Mouse (Mus musculus) forebrain, embryonic 10.5 days (tissue): ENCODE data around the gene Cnot1. TPM values are rescaled to one million over a fixed set of nuclear protein-coding genes. Genes with fewer than 3 reads are reported as not detected.
A peak's percentile ranks its signal among the peaks of the same experiment; 100 is the strongest.

ENCODE experiments used
- DNase-seq: peaks from one replicate; pipeline ENCODE4 v3.0.0-alpha.2; 2017; ENCODE audit warnings: low spot score; ENCODE audit errors: extremely low spot score
- H3K27ac ChIP-seq: fragments of 300-500 bp; sonication (generic); 2 replicates; pipeline ENCODE4 v1.5.1; 2016; ENCODE audit warnings: mild to moderate bottlenecking
- H3K27me3 ChIP-seq: fragments of 300-500 bp; sonication (generic); 2 replicates; pipeline ENCODE4 v1.6.1; 2016; ENCODE audit warnings: mild to moderate bottlenecking; ENCODE audit not compliant: poor library complexity, severe bottlenecking
- H3K36me3 ChIP-seq: fragments of 300-500 bp; sonication (generic); replicated peaks from 2 replicates; pipeline ENCODE4 v1.6.1; 2016; ENCODE audit warnings: mild to moderate bottlenecking, moderate library complexity
- H3K4me1 ChIP-seq: fragments of 300-500 bp; sonication (generic); 2 replicates; pipeline ENCODE4 v1.6.1; 2016
- H3K4me3 ChIP-seq: fragments of 300-500 bp; sonication (generic); 2 replicates; pipeline ENCODE4 v1.5.1; 2016; ENCODE audit warnings: mild to moderate bottlenecking, moderate library complexity
- H3K9me3 ChIP-seq: fragments of 300-500 bp; sonication (generic); 2 replicates; pipeline ENCODE4 v1.6.1; 2016; ENCODE audit warnings: mild to moderate bottlenecking, moderate library complexity
- WGBS: fragments of 180-500 bp; shearing (Covaris S2); methylation state at CpG from one replicate; pipeline ENCODE4 v1.1.7; 2016; 5-methylcytosine and 5-hydroxymethylcytosine counted together
- polyA plus RNA-seq: library from polyadenylated mRNA; unstranded; fragments of >200 nt; fragmentation: Nextera tagmentation; extraction: Ambion mirVana; gene quantifications from 2 replicates; pipeline ENCODE4 v1.2.1, GENCODE M21; 2016

The Cnot1 gene
- polyA plus RNA-seq, 1 experiment from 2014 or later: 122 TPM

GRCm38 (mm10) chr8:95714367-95714766, 92.9 kb downstream of the Cnot1 start:
- DNase-seq: peak; percentile 11
- no peaks in the 10 kb centered on the region for H3K27me3 ChIP-seq
- WGBS: 91% methylated on average over 4 of the region's 4 CpGs
- peaks cover 28% of the 10 kb centered on the region for H3K4me1 ChIP-seq
- no peak overlapping the region for H3K4me3 ChIP-seq
- H3K9me3 ChIP-seq: no peaks in the 10 kb centered on the region
- H3K36me3 ChIP-seq: peaks cover 27% of the 10 kb centered on the region
- H3K27ac ChIP-seq: no peak overlapping the region

GRCm38 (mm10) chr8:95713100-95714010, 93.9 kb downstream of the Cnot1 start:
- H3K27me3 ChIP-seq: no peaks in the 10 kb centered on the region
- H3K27ac ChIP-seq: no peak overlapping the region
- no peak overlapping the region for H3K4me3 ChIP-seq
- no peaks in the 10 kb centered on the region for H3K9me3 ChIP-seq
- H3K36me3 ChIP-seq: peaks cover 17% of the 10 kb centered on the region
- WGBS: 75% methylated on average over 19 of the region's 19 CpGs
- DNase-seq: peak; percentile 70
- peaks cover 28% of the 10 kb centered on the region for H3K4me1 ChIP-seq

DNA sequence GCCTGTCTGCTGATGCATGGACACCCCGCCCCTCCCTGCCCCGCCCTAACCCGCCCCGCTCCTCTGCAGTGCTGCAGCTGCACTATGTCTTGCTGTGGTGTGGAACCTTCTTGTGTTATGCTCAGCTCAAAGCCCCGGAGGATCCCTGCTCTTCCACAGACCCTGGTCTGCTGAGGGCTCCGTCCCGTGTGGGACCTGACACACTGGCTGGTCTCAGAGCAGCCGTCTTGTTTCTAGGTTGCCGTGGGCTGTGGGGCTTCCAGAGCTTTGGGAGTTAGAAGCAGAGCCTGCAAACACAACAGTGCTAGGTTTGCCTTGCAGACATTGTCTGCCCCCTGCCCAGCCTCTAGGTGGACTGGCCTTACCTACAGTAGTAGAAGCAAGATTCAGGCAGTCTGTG, 94.9 kb downstream of the Cnot1 start:
- peaks cover 8% of the 10 kb centered on the region for H3K36me3 ChIP-seq
- no peaks in the 10 kb centered on the region for H3K27me3 ChIP-seq
- H3K4me3 ChIP-seq: no peak overlapping the region
- H3K27ac ChIP-seq: no peak overlapping the region
- 91% methylated on average over 9 of the region's 9 CpGs for WGBS
- DNase-seq: no peak
- H3K9me3 ChIP-seq: no peaks in the 10 kb centered on the region
- H3K4me1 ChIP-seq: peaks cover 28% of the 10 kb centered on the region

DNA sequence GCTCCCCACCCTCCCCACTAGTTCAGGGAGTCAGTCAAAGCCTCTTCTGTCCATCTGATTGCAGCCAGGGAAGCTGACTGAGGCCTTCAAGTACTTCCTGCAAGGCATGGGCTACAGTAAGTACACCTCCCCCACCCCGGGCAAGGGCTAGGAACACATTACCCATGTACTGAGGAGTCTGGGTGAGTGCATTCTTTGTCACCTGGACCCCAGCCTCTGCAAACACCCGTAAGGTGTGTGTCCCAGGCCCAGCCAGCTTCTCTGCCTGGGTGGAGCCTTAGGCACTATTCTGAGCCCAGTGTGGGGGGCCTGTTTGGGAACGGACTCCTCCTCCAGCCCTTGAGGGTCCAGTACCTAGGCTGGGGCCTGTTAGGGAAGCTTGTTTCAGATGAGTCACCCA, 96.2 kb downstream of the Cnot1 start:
- 84% methylated on average over 3 of the region's 3 CpGs for WGBS
- H3K27me3 ChIP-seq: no peaks in the 10 kb centered on the region
- no peak overlapping the region for H3K4me3 ChIP-seq
- no peak overlapping the region for H3K27ac ChIP-seq
- DNase-seq: no peak
- H3K9me3 ChIP-seq: no peaks in the 10 kb centered on the region
- H3K4me1 ChIP-seq: peaks cover 15% of the 10 kb centered on the region
- no peaks in the 10 kb centered on the region for H3K36me3 ChIP-seq

- Histone ChIP-seq H3K4me3 (no peak overlapping the region), H3K36me3 (no peaks in the 10 kb centered on the region), H3K27ac (no peak overlapping the region), H3K4me1 (peaks cover 4% of the 10 kb centered on the region; the same call in 1 of the 2 replicates), H3K27me3 (no peaks in the 10 kb centered on the region), H3K9me3 (no peaks in the 10 kb centered on the region)
- 87% methylated on average over 7 of the region's 7 CpGs for WGBS
- no peak for DNase-seq
Measured at GRCm38 (mm10) chr8:95709579-95709978, 97.7 kb downstream of the Cnot1 start.

DNA sequence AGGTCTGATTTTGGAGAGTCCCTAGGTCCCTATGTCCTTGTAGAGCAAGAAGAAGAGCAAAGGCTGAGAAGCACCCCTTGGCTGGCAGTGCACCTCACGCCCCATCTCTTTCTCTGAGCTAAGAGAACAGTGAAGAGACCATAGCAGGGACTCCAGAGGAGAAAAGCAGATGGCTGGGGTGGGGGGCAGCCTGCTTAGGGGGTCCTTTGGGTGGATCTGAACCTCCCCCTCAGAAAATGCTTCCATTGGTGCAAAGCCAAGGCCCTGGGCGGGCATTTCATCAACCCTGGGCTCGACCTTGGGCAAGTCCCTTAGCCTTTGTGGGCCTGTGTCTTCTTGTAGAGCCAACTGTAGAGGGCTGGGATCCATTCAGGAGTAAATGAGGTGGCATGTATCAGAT, 102.7 kb downstream of the Cnot1 start:
- no peaks in the 10 kb centered on the region for H3K36me3 ChIP-seq
- no peak for DNase-seq
- peaks cover 41% of the 10 kb centered on the region for H3K4me1 ChIP-seq
- H3K27me3 ChIP-seq: peaks cover 5% of the 10 kb centered on the region; the same call in 1 of the 2 replicates
- H3K9me3 ChIP-seq: no peaks in the 10 kb centered on the region
- WGBS: 91% methylated on average over 3 of the region's 3 CpGs
- H3K4me3 ChIP-seq: peak overlapping the region; percentile 77; the same call in 1 of the 2 replicates
- H3K27ac ChIP-seq: no peak overlapping the region

DNA sequence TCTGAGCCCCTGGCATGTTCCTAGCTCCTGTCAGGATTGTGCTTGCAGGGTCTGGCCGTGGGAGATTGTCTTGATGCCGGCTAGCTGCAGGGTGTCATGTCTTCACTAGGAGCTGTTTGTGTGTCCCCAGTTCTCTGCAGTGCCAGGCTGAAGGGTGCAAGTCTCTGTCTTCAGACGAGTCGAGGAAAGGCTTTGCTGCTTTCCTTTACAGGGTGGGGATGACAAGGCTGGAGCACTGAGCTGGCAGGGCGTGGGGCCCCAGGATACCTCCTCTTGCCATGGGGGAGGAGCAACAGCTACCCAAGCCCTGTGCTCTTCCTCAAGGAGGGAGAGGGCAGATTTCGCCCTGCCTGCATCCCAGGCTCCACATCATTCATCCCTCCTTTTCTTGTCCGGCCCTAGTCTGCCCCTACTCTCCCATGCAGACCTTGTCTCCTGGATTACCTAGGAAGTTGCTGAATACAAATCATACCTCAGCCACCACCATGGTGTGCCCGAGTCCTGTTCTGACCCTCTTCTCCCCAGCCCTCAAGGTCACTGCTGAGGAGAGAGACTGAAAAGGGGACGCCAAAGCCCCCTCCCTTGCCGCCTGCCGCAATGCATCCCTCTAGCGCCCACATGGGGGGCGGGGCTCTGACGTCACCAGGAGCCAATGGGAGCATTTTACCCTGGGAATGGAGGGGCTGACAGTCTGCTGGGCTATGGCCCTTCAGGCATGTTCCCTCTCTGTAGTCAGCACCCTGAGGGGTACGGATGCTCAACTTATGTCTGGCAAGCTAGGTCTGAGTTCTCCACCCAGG, 103.6 kb downstream of the Cnot1 start:
- Histone ChIP-seq H3K27me3 (peaks cover 13% of the 10 kb centered on the region; the same call in 1 of the 2 replicates), H3K36me3 (no peaks in the 10 kb centered on the region), H3K4me3 (peak overlapping the region; percentile 77), H3K9me3 (no peaks in the 10 kb centered on the region), H3K27ac (peak overlapping the region; percentile 81), H3K4me1 (peaks cover 41% of the 10 kb centered on the region)
- WGBS: 2% methylated on average over 15 of the region's 15 CpGs
- peak; percentile 76 for DNase-seq

- no peaks in the 10 kb centered on the region for H3K9me3 ChIP-seq
- H3K4me1 ChIP-seq: peaks cover 41% of the 10 kb centered on the region
- DNase-seq: peak; percentile 88
- H3K27ac ChIP-seq: peak overlapping the region; percentile 81
- peaks cover 17% of the 10 kb centered on the region for H3K27me3 ChIP-seq
- no peaks in the 10 kb centered on the region for H3K36me3 ChIP-seq
- WGBS: 2% methylated on average over 34 of the region's 34 CpGs
- H3K4me3 ChIP-seq: peak overlapping the region; percentile 77
Measured at GRCm38 (mm10) chr8:95702480-95703446, 104.5 kb downstream of the Cnot1 start.

DNA sequence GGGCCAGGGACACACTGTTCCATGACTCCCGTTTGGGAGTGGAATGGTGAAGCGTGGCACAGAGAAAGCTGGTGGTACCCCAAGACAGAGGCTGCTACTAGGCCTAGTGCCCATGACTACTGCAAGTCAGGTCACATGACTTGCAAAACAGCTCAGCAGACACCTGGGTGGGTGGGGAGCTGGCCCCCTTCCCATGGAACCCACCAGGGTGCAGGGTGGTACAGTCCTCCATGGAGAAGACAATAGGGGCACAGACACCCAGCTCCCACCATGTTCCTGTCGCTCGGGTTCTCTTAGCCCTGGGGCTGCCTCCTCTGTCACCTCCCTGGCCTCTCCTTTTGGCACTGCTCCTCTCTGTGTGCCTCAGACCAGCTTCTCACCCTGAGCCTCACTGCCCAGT, 105.5 kb downstream of the Cnot1 start:
- peaks cover 48% of the 10 kb centered on the region for H3K4me1 ChIP-seq
- H3K27me3 ChIP-seq: peaks cover 26% of the 10 kb centered on the region
- DNase-seq: no peak
- no peaks in the 10 kb centered on the region for H3K36me3 ChIP-seq
- H3K9me3 ChIP-seq: no peaks in the 10 kb centered on the region
- H3K4me3 ChIP-seq: peak overlapping the region; percentile 77
- 84% methylated on average over 4 of the region's 4 CpGs for WGBS
- H3K27ac ChIP-seq: no peak overlapping the region

DNA sequence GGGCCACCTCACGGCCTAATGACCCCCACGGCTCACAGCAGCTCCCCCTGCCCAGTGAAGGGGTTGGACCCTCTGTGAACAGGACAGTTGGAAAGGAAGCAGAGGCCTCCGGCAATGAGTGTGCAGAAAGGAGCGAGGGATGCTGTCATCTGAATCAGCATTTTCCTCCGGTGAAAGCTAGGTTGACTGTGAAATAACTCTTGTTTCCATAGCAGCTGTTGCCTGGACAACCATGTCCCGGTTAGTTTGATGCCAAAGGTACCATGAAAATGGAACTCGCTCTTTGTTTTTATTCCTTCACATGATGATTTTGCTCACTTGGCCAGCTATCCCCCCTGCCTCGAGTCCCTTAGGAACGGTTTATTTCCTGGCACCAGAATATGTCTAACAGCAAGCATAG, 107.0 kb downstream of the Cnot1 start:
- Histone ChIP-seq H3K4me3 (no peak overlapping the region), H3K27me3 (peaks cover 42% of the 10 kb centered on the region), H3K9me3 (no peaks in the 10 kb centered on the region), H3K36me3 (no peaks in the 10 kb centered on the region), H3K27ac (no peak overlapping the region), H3K4me1 (peaks cover 52% of the 10 kb centered on the region)
- DNase-seq: no peak
- 79% methylated on average over 9 of the region's 9 CpGs for WGBS

DNA sequence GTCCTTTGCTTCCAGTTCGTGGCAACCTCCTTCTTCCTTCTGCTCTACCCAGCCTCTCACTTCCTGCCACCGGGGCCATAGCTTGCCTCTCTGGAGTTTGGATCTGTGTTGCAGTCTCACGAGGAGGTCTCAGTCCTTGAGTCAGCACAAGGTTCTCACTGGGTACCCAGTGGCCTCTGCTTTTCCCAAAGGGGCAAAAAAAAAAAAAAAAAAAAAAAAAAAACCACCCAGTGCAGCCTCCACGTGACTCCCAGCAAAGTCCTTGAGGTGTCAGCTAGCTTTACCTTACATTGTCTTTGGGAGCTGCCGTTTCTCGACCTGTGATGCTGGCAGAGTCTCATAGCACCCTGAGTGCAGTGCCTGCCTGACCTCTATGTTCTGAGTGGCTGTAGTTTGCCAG, 109.1 kb downstream of the Cnot1 start:
- Histone ChIP-seq H3K36me3 (no peaks in the 10 kb centered on the region), H3K4me1 (peaks cover 54% of the 10 kb centered on the region), H3K27ac (no peak overlapping the region), H3K27me3 (peaks cover 60% of the 10 kb centered on the region), H3K9me3 (no peaks in the 10 kb centered on the region), H3K4me3 (no peak overlapping the region)
- 54% methylated on average over 6 of the region's 6 CpGs for WGBS
- DNase-seq: no peak

DNA sequence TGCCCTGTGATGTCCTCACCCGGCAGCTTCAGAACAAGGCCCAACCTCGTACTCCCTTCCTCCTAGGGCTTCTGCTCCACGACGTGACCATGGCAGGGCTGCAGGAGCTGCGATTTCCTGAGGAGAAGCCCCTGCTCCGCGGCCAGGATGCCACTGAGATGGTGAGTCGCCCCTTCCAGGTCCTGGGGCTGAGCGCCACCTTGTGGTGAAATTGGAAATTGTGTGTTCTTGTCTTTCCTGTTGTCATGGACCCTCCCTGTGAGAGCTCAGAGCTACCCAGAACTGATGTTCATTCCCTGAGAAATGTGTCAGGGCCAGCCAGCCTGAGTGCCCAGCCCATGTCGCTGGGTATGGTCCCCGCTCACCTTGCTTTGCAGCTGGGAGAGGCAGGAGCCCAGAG, 110.1 kb downstream of the Cnot1 start:
- Histone ChIP-seq H3K9me3 (no peaks in the 10 kb centered on the region), H3K27ac (no peak overlapping the region), H3K36me3 (no peaks in the 10 kb centered on the region), H3K4me1 (peaks cover 45% of the 10 kb centered on the region), H3K27me3 (peaks cover 59% of the 10 kb centered on the region), H3K4me3 (no peak overlapping the region; the same call in none of the 2 replicates)
- 3% methylated on average over 11 of the region's 11 CpGs for WGBS
- DNase-seq: peak; percentile 92
